Mouse (Mus musculus): ENCODE measurements around the gene Fbn1. TPM values are rescaled to one million over a fixed set of nuclear protein-coding genes. Genes with fewer than 3 reads are reported as not detected.

Fbn1 gene
- polyA plus RNA-seq, 1 experiment from 2014 or later = 16.4 TPM

GRCm38 (mm10) chr2:125321071-125321470 is 186.7 kb downstream of the Fbn1 start:
- no peak overlapping the region for H3K4me3 ChIP-seq (replicated peaks)
- no peaks in the 10 kb centered on the region for H3K9me3 ChIP-seq (replicated peaks)
- no peak overlapping the region for H3K4me2 ChIP-seq
- 81% methylated on average over 6 of the region's 6 CpGs for WGBS
- H3K27ac ChIP-seq = no peak overlapping the region
- H3K27me3 ChIP-seq = no peaks in the 10 kb centered on the region
- H3K36me3 ChIP-seq = peaks cover 30% of the 10 kb centered on the region
- no peak for ATAC-seq (replicated peaks; ENCODE audit: low FRiP score)
- H3K9ac ChIP-seq = no peak overlapping the region
- peaks cover 10% of the 10 kb centered on the region for H3K4me1 ChIP-seq

GRCm38 (mm10) chr2:125319651-125320050 is 188.1 kb downstream of the Fbn1 start:
- Histone ChIP-seq H3K4me2 (no peak overlapping the region), H3K27me3 (no peaks in the 10 kb centered on the region), H3K4me3 (replicated peaks) (no peak overlapping the region), H3K27ac (no peak overlapping the region), H3K36me3 (peaks cover 35% of the 10 kb centered on the region), H3K4me1 (peaks cover 10% of the 10 kb centered on the region), H3K9ac (no peak overlapping the region), H3K9me3 (replicated peaks) (no peaks in the 10 kb centered on the region)
- 78% methylated on average over 8 of the region's 8 CpGs for WGBS
- no peak for ATAC-seq (replicated peaks; ENCODE audit: low FRiP score)

- H3K36me3 ChIP-seq = peaks cover 39% of the 10 kb centered on the region
- no peak for ATAC-seq (replicated peaks; ENCODE audit: low FRiP score)
- H3K4me3 ChIP-seq (replicated peaks) = no peak overlapping the region
- peaks cover 7% of the 10 kb centered on the region for H3K4me1 ChIP-seq
- H3K9ac ChIP-seq = no peak overlapping the region
- no peaks in the 10 kb centered on the region for H3K9me3 ChIP-seq (replicated peaks)
- peak overlapping the region; percentile 45; the same call in 1 of the 2 replicates for H3K27ac ChIP-seq
- H3K4me2 ChIP-seq = no peak overlapping the region
- 62% methylated on average over 5 of the region's 5 CpGs for WGBS
- H3K27me3 ChIP-seq = no peaks in the 10 kb centered on the region
Measured at GRCm38 (mm10) chr2:125318371-125319061, 189.3 kb downstream of the Fbn1 start.

GRCm38 (mm10) chr2:125315203-125315602 is 192.6 kb downstream of the Fbn1 start:
- Histone ChIP-seq H3K4me3 (replicated peaks) (no peak overlapping the region), H3K4me2 (no peak overlapping the region), H3K4me1 (no peaks in the 10 kb centered on the region), H3K9me3 (replicated peaks) (no peaks in the 10 kb centered on the region), H3K36me3 (peaks cover 52% of the 10 kb centered on the region), H3K9ac (no peak overlapping the region), H3K27me3 (no peaks in the 10 kb centered on the region), H3K27ac (no peak overlapping the region)
- 84% methylated on average over 3 of the region's 3 CpGs for WGBS
- ATAC-seq (replicated peaks; ENCODE audit: low FRiP score) = no peak

GRCm38 (mm10) chr2:125314169-125314925 is 193.4 kb downstream of the Fbn1 start:
- no peak overlapping the region for H3K27ac ChIP-seq
- ATAC-seq (replicated peaks; ENCODE audit: low FRiP score) = no peak
- H3K9me3 ChIP-seq (replicated peaks) = no peaks in the 10 kb centered on the region
- H3K4me1 ChIP-seq = no peaks in the 10 kb centered on the region
- H3K4me2 ChIP-seq = no peak overlapping the region
- no peaks in the 10 kb centered on the region for H3K27me3 ChIP-seq
- peaks cover 53% of the 10 kb centered on the region for H3K36me3 ChIP-seq
- 87% methylated on average over 16 of the region's 16 CpGs for WGBS
- no peak overlapping the region for H3K4me3 ChIP-seq (replicated peaks)
- H3K9ac ChIP-seq = no peak overlapping the region

- WGBS = 91% methylated on average over 10 of the region's 10 CpGs
- no peak for ATAC-seq (replicated peaks; ENCODE audit: low FRiP score)
- no peak overlapping the region for H3K9ac ChIP-seq
- H3K27me3 ChIP-seq = no peaks in the 10 kb centered on the region
- no peak overlapping the region for H3K4me2 ChIP-seq
- H3K4me3 ChIP-seq (replicated peaks) = no peak overlapping the region
- H3K27ac ChIP-seq = no peak overlapping the region
- H3K9me3 ChIP-seq (replicated peaks) = no peaks in the 10 kb centered on the region
- peaks cover 56% of the 10 kb centered on the region for H3K36me3 ChIP-seq
- H3K4me1 ChIP-seq = no peaks in the 10 kb centered on the region
Measured at GRCm38 (mm10) chr2:125309710-125310109, 198.1 kb downstream of the Fbn1 start.

- WGBS = 87% methylated on average over 3 of the region's 3 CpGs
- H3K36me3 ChIP-seq = peaks cover 58% of the 10 kb centered on the region
- ATAC-seq (replicated peaks; ENCODE audit: low FRiP score) = no peak
- no peak overlapping the region for H3K27ac ChIP-seq
- no peaks in the 10 kb centered on the region for H3K4me1 ChIP-seq
- H3K9me3 ChIP-seq (replicated peaks) = no peaks in the 10 kb centered on the region
- H3K9ac ChIP-seq = no peak overlapping the region
- H3K4me3 ChIP-seq (replicated peaks) = no peak overlapping the region
- no peak overlapping the region for H3K4me2 ChIP-seq
- H3K27me3 ChIP-seq = no peaks in the 10 kb centered on the region
Measured at GRCm38 (mm10) chr2:125305671-125306070, 202.1 kb downstream of the Fbn1 start.

GRCm38 (mm10) chr2:125304746-125305145 is 203.0 kb downstream of the Fbn1 start:
- Histone ChIP-seq H3K4me3 (replicated peaks) (no peak overlapping the region), H3K27me3 (no peaks in the 10 kb centered on the region), H3K9me3 (replicated peaks) (no peaks in the 10 kb centered on the region), H3K4me1 (no peaks in the 10 kb centered on the region), H3K36me3 (peaks cover 55% of the 10 kb centered on the region), H3K4me2 (no peak overlapping the region), H3K9ac (no peak overlapping the region), H3K27ac (no peak overlapping the region)
- WGBS = 87% methylated on average over 3 of the region's 3 CpGs
- ATAC-seq (replicated peaks; ENCODE audit: low FRiP score) = no peak

GRCm38 (mm10) chr2:125303764-125304384 is 203.9 kb downstream of the Fbn1 start:
- Histone ChIP-seq H3K36me3 (peaks cover 50% of the 10 kb centered on the region), H3K4me1 (no peaks in the 10 kb centered on the region)

GRCm38 (mm10) chr2:125302625-125302924 is 205.2 kb downstream of the Fbn1 start:
- 77% methylated on average over 8 of the region's 8 CpGs for WGBS
- Histone ChIP-seq H3K27me3 (no peaks in the 10 kb centered on the region), H3K4me2 (no peak overlapping the region), H3K4me3 (replicated peaks) (no peak overlapping the region), H3K9me3 (replicated peaks) (no peaks in the 10 kb centered on the region), H3K36me3 (peaks cover 37% of the 10 kb centered on the region), H3K4me1 (0 out of 2 replicates have a peak, but pooled peaks cover 6% of the 10 kb centered on the region), H3K9ac (no peak overlapping the region), H3K27ac (no peak overlapping the region)
- ATAC-seq (replicated peaks; ENCODE audit: low FRiP score) = no peak

More at GRCm38 (mm10) chr2:125303764-125304384, 203.9 kb downstream of the Fbn1 start:
- Histone ChIP-seq H3K4me3 (replicated peaks) (no peak overlapping the region), H3K27ac (no peak overlapping the region), H3K27me3 (no peaks in the 10 kb centered on the region), H3K4me2 (no peak overlapping the region), H3K9me3 (replicated peaks) (no peaks in the 10 kb centered on the region), H3K9ac (no peak overlapping the region)
- WGBS = 77% methylated on average over 5 of the region's 5 CpGs
- ATAC-seq (replicated peaks; ENCODE audit: low FRiP score) = no peak

GRCm38 (mm10) chr2:125301877-125302624 is 205.7 kb downstream of the Fbn1 start:
- no peak overlapping the region for H3K9ac ChIP-seq
- no peaks in the 10 kb centered on the region for H3K9me3 ChIP-seq (replicated peaks)
- H3K4me2 ChIP-seq = no peak overlapping the region
- no peak overlapping the region for H3K4me3 ChIP-seq (replicated peaks)
- 0 out of 2 replicates have a peak, but pooled peaks cover 6% of the 10 kb centered on the region for H3K4me1 ChIP-seq
- H3K27ac ChIP-seq = no peak overlapping the region
- 72% methylated on average over 9 of the region's 9 CpGs for WGBS
- ATAC-seq (replicated peaks; ENCODE audit: low FRiP score) = no peak
- H3K27me3 ChIP-seq = no peaks in the 10 kb centered on the region
- H3K36me3 ChIP-seq = peaks cover 33% of the 10 kb centered on the region

GRCm38 (mm10) chr2:125298841-125299240 is 209.0 kb downstream of the Fbn1 start:
- Histone ChIP-seq H3K4me2 (no peak overlapping the region), H3K9ac (no peak overlapping the region), H3K9me3 (replicated peaks) (no peaks in the 10 kb centered on the region), H3K36me3 (peaks cover 16% of the 10 kb centered on the region), H3K27me3 (no peaks in the 10 kb centered on the region), H3K27ac (no peak overlapping the region), H3K4me1 (0 out of 2 replicates have a peak, but pooled peaks cover 6% of the 10 kb centered on the region), H3K4me3 (replicated peaks) (no peak overlapping the region)
- no peak for ATAC-seq (replicated peaks; ENCODE audit: low FRiP score)
- WGBS = 98% methylated on average over 1 of the region's 1 CpGs
